Mouse (Mus musculus): ENCODE measurements around the gene Zcchc17. TPM values are rescaled to one million over a fixed set of nuclear protein-coding genes. Genes with fewer than 3 reads are reported as not detected.

The Zcchc17 gene
- polyA plus RNA-seq, 1 experiment from 2014 or later = 84.1 TPM

GRCm38 (mm10) chr4:130350690-130351422 is 8.9 kb downstream of the Zcchc17 start:
- no peak overlapping the region for H3K4me3 ChIP-seq
- no peaks in the 10 kb centered on the region for H3K27me3 ChIP-seq (replicated peaks)
- peaks cover 11% of the 10 kb centered on the region; the same call in 1 of the 2 replicates for H3K36me3 ChIP-seq (replicated peaks)
- 81% methylated on average over 16 of the region's 16 CpGs for WGBS
- no peaks in the 10 kb centered on the region for H3K9me3 ChIP-seq
- ATAC-seq (replicated peaks) = no peak
- no peaks in the 10 kb centered on the region for H3K4me1 ChIP-seq
- no peak overlapping the region for H3K9ac ChIP-seq
- H3K27ac ChIP-seq = no peak overlapping the region
- H3K4me2 ChIP-seq = no peak overlapping the region

DNA sequence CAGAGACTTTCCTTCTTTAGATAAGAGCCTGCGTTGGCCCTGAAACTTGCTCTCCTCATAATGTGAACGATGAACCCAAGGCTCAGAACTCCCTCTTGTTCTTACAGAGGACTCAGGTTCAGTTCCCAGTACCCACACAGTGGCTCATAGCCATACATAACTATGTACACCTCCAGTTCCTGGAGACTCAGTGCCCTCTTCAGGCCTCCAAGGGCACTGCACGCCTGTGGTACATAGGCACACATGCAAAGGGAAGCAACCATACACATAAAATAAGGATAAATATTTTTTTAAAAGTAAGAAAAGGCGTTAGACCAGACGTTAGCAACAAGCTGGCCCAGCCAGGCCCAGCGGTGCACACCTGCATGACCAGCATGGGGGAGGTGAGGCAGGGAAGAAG is 10.1 kb downstream of the Zcchc17 start:
- H3K4me1 ChIP-seq = no peaks in the 10 kb centered on the region
- no peak for ATAC-seq (replicated peaks)
- H3K27ac ChIP-seq = no peak overlapping the region
- H3K4me3 ChIP-seq = no peak overlapping the region
- no peaks in the 10 kb centered on the region for H3K9me3 ChIP-seq
- H3K36me3 ChIP-seq (replicated peaks) = peaks cover 11% of the 10 kb centered on the region; the same call in 1 of the 2 replicates
- 95% methylated on average over 6 of the region's 6 CpGs for WGBS
- no peaks in the 10 kb centered on the region for H3K27me3 ChIP-seq (replicated peaks)
- no peak overlapping the region for H3K9ac ChIP-seq
- no peak overlapping the region for H3K4me2 ChIP-seq

GRCm38 (mm10) chr4:130341691-130342090 is 18.1 kb downstream of the Zcchc17 start:
- Histone ChIP-seq H3K27ac (no peak overlapping the region), H3K4me2 (no peak overlapping the region), H3K4me3 (no peak overlapping the region), H3K4me1 (peaks cover 4% of the 10 kb centered on the region; the same call in 1 of the 2 replicates), H3K36me3 (replicated peaks) (peaks cover 18% of the 10 kb centered on the region), H3K9ac (no peak overlapping the region), H3K9me3 (no peaks in the 10 kb centered on the region), H3K27me3 (replicated peaks) (no peaks in the 10 kb centered on the region)
- 24% methylated on average over 4 of the region's 4 CpGs for WGBS
- ATAC-seq (replicated peaks) = no peak

DNA sequence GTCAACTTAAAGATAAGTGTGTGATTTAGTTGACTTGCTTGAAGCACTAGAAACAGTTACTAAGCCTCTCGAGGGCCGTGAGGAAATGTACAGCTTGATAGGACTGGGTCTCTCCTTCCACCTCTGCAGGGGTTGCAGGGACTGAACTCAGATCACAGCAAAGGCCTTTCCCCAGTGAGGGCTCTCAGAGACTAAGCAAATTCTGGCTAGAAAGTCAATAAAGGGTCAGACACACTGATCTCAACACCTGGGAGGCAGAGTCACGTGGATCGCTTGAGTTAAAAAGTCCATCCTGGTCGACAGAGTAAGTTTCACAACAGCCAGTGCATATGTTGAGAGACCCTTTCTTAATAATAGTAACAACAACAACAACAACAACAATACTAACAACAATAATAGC is 23.9 kb downstream of the Zcchc17 start:
- Histone ChIP-seq H3K4me1 (no peaks in the 10 kb centered on the region), H3K36me3 (replicated peaks) (peaks cover 25% of the 10 kb centered on the region), H3K4me3 (no peak overlapping the region), H3K4me2 (no peak overlapping the region), H3K27ac (no peak overlapping the region), H3K9ac (no peak overlapping the region), H3K9me3 (no peaks in the 10 kb centered on the region), H3K27me3 (replicated peaks) (no peaks in the 10 kb centered on the region)
- 89% methylated on average over 5 of the region's 5 CpGs for WGBS
- ATAC-seq (replicated peaks) = no peak

DNA sequence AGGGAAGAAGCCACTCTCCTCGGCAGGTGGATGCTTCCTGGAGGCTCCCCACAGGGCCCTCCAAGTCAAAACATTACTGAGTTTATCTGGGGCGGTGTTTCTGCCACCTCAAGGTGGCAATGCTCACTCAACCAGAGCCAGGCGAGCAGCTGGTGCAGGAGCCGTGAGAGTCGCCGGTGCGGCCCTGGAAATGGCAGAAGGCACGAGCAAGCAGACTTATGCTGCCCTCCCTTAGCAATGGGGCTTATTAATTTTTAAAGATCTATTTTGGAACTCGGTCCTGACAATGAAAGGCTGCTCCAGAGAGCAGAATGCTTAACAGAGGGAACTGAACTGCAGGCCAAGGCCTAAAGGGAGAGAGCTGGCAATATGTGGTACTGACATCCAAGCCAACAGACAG is 32.4 kb downstream of the Zcchc17 start:
- peaks cover 32% of the 10 kb centered on the region for H3K36me3 ChIP-seq (replicated peaks)

GRCm38 (mm10) chr4:130325446-130325845 is 34.3 kb downstream of the Zcchc17 start:
- no peaks in the 10 kb centered on the region for H3K9me3 ChIP-seq
- H3K4me3 ChIP-seq = no peak overlapping the region
- no peak overlapping the region for H3K9ac ChIP-seq
- no peak overlapping the region for H3K27ac ChIP-seq
- H3K27me3 ChIP-seq (replicated peaks) = no peaks in the 10 kb centered on the region
- no peak for ATAC-seq (replicated peaks)
- H3K36me3 ChIP-seq (replicated peaks) = peaks cover 36% of the 10 kb centered on the region; the same call in 1 of the 2 replicates
- H3K4me2 ChIP-seq = no peak overlapping the region
- WGBS = 96% methylated on average over 2 of the region's 2 CpGs
- H3K4me1 ChIP-seq = no peaks in the 10 kb centered on the region

More for the DNA sequence above, 32.4 kb downstream of the Zcchc17 start:
- 78% methylated on average over 9 of the region's 9 CpGs for WGBS
- Histone ChIP-seq H3K27me3 (replicated peaks) (no peaks in the 10 kb centered on the region), H3K9me3 (no peaks in the 10 kb centered on the region), H3K4me3 (no peak overlapping the region), H3K27ac (no peak overlapping the region), H3K4me2 (no peak overlapping the region), H3K9ac (no peak overlapping the region), H3K4me1 (no peaks in the 10 kb centered on the region)
- ATAC-seq (replicated peaks) = no peak

GRCm38 (mm10) chr4:130323607-130324006 is 36.1 kb downstream of the Zcchc17 start:
- Histone ChIP-seq H3K4me3 (no peak overlapping the region), H3K9ac (no peak overlapping the region), H3K4me2 (no peak overlapping the region), H3K9me3 (no peaks in the 10 kb centered on the region), H3K27me3 (replicated peaks) (no peaks in the 10 kb centered on the region), H3K36me3 (replicated peaks) (peaks cover 33% of the 10 kb centered on the region; the same call in 1 of the 2 replicates), H3K4me1 (no peaks in the 10 kb centered on the region), H3K27ac (no peak overlapping the region)
- 81% methylated on average over 5 of the region's 5 CpGs for WGBS
- ATAC-seq (replicated peaks) = no peak

DNA sequence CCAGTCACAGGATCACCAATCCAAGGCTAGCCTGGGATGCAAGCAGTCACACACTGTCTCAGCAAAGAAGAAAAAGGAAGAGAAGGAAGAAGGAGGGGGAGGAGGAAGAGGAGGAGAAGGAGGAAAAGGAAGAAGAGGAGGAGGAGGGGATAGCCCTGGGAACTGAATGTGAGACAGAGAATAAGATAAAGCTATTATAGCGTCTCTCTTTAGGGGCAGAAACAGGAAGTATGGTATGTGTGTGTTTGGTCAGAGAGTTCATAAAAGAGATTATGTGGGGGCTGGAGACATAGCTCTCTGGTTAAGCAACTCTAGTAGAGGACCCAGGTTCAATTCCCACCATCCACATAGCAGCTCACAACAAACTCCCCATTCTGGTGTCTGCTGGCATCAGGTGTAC is 36.6 kb downstream of the Zcchc17 start:
- H3K27me3 ChIP-seq (replicated peaks) = no peaks in the 10 kb centered on the region
- no peak overlapping the region for H3K9ac ChIP-seq
- H3K27ac ChIP-seq = no peak overlapping the region
- peaks cover 33% of the 10 kb centered on the region; the same call in 1 of the 2 replicates for H3K36me3 ChIP-seq (replicated peaks)
- no peaks in the 10 kb centered on the region for H3K9me3 ChIP-seq
- WGBS = 91% methylated on average over 1 of the region's 1 CpGs
- no peak overlapping the region for H3K4me3 ChIP-seq
- no peak overlapping the region for H3K4me2 ChIP-seq
- no peaks in the 10 kb centered on the region for H3K4me1 ChIP-seq
- no peak for ATAC-seq (replicated peaks)

GRCm38 (mm10) chr4:130322567-130322966 is 37.2 kb downstream of the Zcchc17 start:
- H3K4me1 ChIP-seq = no peaks in the 10 kb centered on the region
- no peak overlapping the region for H3K9ac ChIP-seq
- H3K4me3 ChIP-seq = no peak overlapping the region
- no peak overlapping the region for H3K27ac ChIP-seq
- ATAC-seq (replicated peaks) = no peak
- no peak overlapping the region for H3K4me2 ChIP-seq
- no peaks in the 10 kb centered on the region for H3K27me3 ChIP-seq (replicated peaks)
- H3K36me3 ChIP-seq (replicated peaks) = peaks cover 34% of the 10 kb centered on the region; the same call in 1 of the 2 replicates
- no peaks in the 10 kb centered on the region for H3K9me3 ChIP-seq
- WGBS = 90% methylated on average over 7 of the region's 7 CpGs

GRCm38 (mm10) chr4:130321640-130322039 is 38.1 kb downstream of the Zcchc17 start:
- no peak overlapping the region for H3K4me2 ChIP-seq
- WGBS = 92% methylated on average over 7 of the region's 7 CpGs
- H3K9me3 ChIP-seq = no peaks in the 10 kb centered on the region
- H3K36me3 ChIP-seq (replicated peaks) = peaks cover 33% of the 10 kb centered on the region; the same call in 1 of the 2 replicates
- no peaks in the 10 kb centered on the region for H3K27me3 ChIP-seq (replicated peaks)
- H3K4me3 ChIP-seq = no peak overlapping the region
- no peak for ATAC-seq (replicated peaks)
- no peaks in the 10 kb centered on the region for H3K4me1 ChIP-seq
- no peak overlapping the region for H3K27ac ChIP-seq
- no peak overlapping the region for H3K9ac ChIP-seq

DNA sequence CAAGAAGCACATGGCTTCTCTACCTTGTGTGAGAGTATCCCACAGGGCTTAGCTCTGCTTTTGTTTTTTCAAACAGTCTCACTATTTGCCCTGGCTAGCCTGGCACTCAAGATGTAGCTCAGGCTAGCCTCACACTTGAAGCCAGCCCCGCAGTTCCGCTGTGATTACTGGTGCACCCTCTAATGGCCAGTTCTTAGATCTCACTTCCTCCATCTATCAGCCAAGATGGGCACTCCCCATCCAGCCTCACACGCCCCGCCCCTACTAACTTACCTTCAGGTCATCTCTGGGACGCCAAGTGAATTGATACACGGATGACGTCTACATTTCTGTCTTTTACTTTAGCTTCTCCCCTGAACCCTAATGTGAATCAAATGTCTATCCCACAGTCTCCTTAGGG is 40.2 kb downstream of the Zcchc17 start:
- H3K27ac ChIP-seq = no peak overlapping the region
- no peaks in the 10 kb centered on the region; the same call in 1 of the 2 replicates for H3K4me1 ChIP-seq
- no peak overlapping the region for H3K4me3 ChIP-seq
- H3K27me3 ChIP-seq (replicated peaks) = no peaks in the 10 kb centered on the region
- WGBS = 86% methylated on average over 7 of the region's 7 CpGs
- no peaks in the 10 kb centered on the region for H3K9me3 ChIP-seq
- H3K9ac ChIP-seq = no peak overlapping the region
- no peak overlapping the region for H3K4me2 ChIP-seq
- peaks cover 35% of the 10 kb centered on the region; the same call in 1 of the 2 replicates for H3K36me3 ChIP-seq (replicated peaks)
- no peak for ATAC-seq (replicated peaks)

DNA sequence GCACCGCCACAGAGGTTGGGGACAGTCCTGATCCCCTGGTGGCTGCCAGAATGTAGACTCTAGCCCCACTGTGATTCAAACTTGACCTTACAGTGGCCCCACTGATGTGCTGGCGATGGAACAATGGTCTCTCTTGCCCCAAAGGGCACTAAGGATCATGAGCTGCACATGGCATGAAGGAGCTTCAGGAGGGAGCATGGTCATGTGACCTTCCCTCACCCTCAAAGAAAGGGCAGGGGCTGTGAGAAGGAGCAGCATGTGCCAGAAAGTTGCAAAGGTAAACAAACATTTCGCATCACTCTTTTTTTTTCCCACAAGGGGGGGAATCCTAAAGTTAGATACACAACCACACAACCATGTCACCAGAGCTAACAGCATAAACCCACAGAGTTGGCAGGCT is 41.6 kb downstream of the Zcchc17 start:
- H3K9me3 ChIP-seq = no peaks in the 10 kb centered on the region
- no peak overlapping the region for H3K4me3 ChIP-seq
- H3K36me3 ChIP-seq (replicated peaks) = peaks cover 26% of the 10 kb centered on the region; the same call in 1 of the 2 replicates
- WGBS = 74% methylated on average over 3 of the region's 3 CpGs
- no peak overlapping the region for H3K9ac ChIP-seq
- H3K4me2 ChIP-seq = no peak overlapping the region
- H3K4me1 ChIP-seq = no peaks in the 10 kb centered on the region; the same call in 1 of the 2 replicates
- no peak overlapping the region for H3K27ac ChIP-seq
- H3K27me3 ChIP-seq (replicated peaks) = no peaks in the 10 kb centered on the region
- no peak for ATAC-seq (replicated peaks)

- no peak overlapping the region for H3K9ac ChIP-seq
- H3K4me1 ChIP-seq = no peaks in the 10 kb centered on the region; the same call in 1 of the 2 replicates
- H3K27me3 ChIP-seq (replicated peaks) = no peaks in the 10 kb centered on the region
- ATAC-seq (replicated peaks) = no peak
- peaks cover 24% of the 10 kb centered on the region; the same call in 1 of the 2 replicates for H3K36me3 ChIP-seq (replicated peaks)
- H3K4me3 ChIP-seq = no peak overlapping the region
- WGBS = 78% methylated on average over 10 of the region's 10 CpGs
- H3K4me2 ChIP-seq = no peak overlapping the region
- H3K27ac ChIP-seq = no peak overlapping the region
- H3K9me3 ChIP-seq = no peaks in the 10 kb centered on the region
Measured at GRCm38 (mm10) chr4:130316691-130317090, 43.1 kb downstream of the Zcchc17 start.

Data from midbrain, embryonic 15.5 days (tissue).